Mouse (Mus musculus) G1E (cell line): Measurements from ENCODE around the gene Pin1.

Experiments
- CTCF ChIP-seq: IDR thresholded peaks from 2 replicates; pipeline ENCODE4 v1.5.1; 2012; ENCODE audit warnings: low read depth, low read length, inconsistent platforms, mixed read lengths
- GATA1 ChIP-seq: IDR thresholded peaks from 2 replicates; pipeline ENCODE4 v1.6.1; 2012; ENCODE audit warnings: borderline replicate concordance, low read length, inconsistent platforms, mixed read lengths
- TAL1 ChIP-seq: conservative IDR thresholded peaks from 2 replicates; pipeline ENCODE4 v1.6.1; 2012; ENCODE audit warnings: low read depth, low read length, inconsistent platforms, mixed read lengths

DNA sequence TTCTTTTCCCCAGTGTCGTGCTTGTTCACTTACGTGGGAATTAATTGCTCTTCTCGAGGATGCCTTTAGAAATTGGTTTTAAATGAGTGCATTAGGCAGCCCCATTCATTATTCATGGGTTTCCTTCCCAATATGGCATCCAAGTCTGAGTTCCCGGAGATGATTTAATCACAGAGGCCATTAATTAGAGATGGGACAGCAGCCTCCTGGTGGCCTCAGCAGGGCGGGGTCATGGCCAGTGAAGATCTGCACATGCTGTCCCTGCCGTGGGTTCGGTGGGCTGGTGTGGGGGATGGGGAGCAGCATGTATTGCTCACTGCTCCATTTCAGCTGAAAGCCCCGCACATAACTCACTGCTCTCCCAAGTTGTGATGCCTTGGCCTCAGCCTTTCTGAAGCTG, 14.0 kb downstream of the Pin1 start:
- no peak for TF ChIP-seq CTCF
- TF ChIP-seq TAL1: no peak
- no peak for TF ChIP-seq GATA1
